Mouse (Mus musculus) ES-CJ7 (cell line): ENCODE results near the gene Cnot6.

Source experiments
- DNase-seq: peaks from one replicate; pipeline ENCODE4 v3.0.0; 2011; ENCODE audit warnings: low read depth, low spot score

Gene Cnot6

DNA sequence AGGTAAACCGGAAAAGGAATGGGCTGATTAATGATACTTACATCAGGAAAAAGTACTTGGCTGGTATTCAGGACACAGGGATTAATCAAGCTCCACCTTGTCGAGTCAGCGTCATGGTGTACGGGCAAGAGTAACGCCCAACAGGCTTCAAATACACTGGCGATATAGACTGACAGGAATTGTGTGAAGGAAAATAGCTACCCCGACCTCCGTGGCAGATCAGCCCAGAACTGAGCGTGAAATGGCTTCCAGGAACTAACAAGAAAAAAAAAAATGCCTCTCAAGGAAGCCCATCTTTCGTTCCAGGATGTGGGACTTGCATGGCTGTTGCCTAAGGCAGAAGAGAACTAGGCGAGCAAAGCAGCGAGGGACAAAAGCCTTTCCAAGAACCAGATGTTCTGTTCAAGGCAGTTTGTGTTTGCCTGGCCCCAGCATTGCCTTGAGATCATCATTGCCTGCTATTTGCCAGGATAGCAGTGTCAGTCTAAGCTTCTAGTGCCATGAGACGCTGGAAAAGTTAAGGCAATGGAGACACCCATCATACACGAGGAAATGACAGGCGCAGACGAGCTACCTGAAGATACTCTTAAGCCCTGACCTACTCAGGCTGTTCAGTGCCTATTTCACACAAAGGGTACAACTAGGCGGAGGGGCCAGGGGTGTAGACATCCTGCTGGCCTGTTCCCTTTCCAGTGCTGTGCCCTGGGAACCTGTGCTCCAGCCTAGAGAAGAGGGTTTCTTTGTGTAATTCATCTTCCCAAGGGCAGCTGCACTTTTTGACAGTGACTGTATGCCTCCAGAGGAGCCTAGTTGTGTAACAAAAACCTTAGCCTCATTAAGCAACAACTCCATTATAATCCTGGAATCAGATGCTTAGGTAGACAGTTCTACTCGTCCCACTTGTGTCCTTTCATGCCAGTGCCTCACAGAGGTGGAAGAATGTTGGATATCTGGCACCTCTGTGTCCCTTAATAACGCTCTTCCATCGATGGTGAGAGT is 1.1 kb upstream of the Cnot6 start:
- peak; percentile 55 for DNase-seq

DNA sequence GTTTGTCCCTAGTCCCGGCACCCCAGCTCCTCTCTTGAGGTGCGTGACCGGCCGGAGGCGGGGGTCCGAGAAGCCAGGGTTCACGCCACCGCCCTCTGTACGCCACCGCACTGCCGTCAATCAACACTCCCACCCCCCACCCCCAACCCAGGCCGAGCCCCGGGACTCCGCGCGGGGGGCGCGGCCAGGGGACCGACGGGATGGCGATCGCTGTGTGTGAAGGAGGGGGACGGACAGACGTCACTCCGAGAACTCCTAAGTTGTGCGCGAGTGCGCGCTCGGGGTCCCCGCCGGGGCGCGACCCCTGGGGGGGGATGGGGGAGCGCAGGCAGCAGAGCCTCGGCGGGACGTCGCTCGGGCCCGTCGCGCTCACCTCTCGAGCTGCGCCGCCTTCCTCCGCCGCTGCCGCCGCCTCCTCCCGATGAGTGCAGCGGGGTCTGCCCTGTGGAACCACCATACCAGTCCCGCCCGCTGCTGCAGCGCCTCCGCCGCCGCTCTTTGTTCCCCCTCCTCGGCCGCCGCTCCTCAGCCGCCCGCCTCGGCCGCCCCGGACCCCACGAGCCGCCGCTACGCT is 455 bp downstream of the Cnot6 start:
- DNase-seq = peak; percentile 80

DNA sequence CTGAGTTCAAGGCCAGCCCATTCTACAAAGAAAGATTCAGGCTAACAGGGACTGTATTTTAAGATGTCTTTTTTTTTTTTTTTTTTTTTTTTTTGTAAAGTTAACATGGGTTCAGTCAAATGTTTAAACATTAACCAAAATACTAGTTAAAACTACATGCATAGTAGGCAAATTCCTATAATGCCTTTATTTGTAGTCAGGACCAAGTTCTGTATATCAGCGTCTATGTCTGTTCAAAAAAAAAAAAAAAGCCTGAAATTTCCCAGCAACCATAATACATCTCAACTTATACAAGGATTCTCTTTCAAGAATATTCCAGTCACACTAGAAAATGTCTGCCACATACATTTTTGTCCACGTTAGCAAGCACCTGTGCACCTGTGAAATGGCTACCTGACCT is 1.9 kb downstream of the Cnot6 start:
- no peak for DNase-seq

DNA sequence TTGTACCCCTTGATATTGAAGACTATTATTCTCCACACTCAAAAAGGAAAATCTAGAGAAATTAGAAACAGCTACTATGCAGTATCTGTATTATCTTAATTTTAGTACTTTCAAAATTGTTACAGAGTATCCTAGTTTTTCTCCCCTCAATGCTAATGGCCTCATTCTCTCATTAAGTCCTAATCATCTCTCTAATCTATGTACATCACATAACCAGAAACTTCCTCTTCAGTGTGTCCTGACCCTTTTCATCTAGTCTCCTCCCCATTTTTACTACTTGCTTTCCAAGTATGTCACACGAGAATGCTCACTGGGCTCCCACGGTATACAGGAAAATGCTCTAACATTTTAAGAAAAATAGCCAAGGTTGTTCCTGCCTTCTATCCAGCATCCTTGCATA is 4.7 kb downstream of the Cnot6 start:
- no peak for DNase-seq

DNA sequence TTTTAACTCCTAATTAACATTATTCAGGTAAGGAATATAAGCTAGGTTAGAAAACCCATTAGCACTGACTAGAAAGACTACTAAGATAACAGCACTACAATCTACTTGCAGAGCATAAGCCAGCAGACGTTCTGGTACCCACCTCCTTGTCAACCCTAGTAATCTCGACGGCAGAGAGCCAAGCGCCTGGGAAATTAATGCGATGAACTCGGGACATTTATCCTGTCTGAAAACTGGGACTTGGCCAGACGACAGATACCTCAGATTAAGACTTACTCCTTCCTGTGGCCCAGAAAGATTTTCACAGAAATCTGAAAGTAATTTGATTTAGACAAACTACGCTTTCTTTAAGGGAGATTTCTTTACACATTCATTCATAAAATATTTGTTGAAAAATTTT is 7.7 kb downstream of the Cnot6 start:
- no peak for DNase-seq

DNA sequence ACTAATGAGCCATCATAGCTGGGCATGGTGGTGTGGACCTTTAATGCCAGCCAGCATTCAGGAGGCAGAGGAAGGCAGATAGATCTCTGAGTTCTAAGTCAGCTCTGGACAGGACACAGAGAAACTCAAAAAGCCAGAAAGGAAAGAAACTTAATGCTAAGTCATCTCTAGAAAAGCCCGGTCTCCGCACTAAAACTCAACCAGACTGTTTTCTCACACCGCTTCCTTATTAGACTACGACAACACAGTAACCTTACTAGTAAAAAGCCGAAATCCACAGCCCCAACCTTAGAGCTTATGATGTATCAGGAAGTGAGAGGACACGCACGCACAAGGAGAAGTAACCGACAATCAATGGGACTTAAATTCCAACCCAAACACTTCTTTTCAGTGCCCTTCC is 10.5 kb downstream of the Cnot6 start:
- no peak for DNase-seq

DNA sequence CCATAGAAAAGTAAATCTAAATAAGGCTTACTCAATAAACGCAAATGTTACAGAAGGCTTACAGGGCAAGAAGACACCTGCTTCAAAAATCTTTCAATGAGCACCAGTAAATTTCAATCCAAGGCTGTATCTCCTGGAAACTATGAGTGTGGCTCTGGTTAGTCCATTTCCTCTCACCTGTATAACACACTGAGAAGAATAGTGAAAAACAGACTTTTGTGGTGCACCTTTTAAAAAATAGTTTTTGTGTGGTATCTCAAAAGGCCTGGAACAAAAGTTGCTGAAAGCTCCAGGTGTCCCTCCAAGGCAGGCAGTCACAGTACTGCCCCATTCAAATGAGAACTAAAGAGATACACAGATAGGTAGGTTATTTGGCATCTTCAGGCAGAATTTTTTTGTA is 13.4 kb downstream of the Cnot6 start:
- DNase-seq = no peak

DNA sequence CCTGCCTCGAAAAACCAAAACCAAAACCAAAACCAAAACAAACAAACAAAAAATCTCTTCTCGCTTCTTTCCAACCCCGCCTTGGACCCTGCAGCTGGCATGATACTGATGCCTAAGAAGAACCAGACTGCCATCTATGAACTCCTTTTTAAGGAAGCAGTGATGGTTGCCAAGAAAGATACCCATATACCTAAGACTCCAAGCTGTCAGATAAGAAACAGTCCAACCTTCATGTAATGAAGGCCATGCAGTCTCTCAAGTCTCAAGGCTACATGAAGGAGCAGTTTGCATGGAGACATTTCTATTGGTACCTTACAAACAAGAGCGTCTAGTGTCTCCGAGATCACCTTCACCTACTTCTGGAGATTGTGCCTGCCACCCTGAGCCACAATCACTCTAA is 14.7 kb downstream of the Cnot6 start:
- no peak for DNase-seq

DNA sequence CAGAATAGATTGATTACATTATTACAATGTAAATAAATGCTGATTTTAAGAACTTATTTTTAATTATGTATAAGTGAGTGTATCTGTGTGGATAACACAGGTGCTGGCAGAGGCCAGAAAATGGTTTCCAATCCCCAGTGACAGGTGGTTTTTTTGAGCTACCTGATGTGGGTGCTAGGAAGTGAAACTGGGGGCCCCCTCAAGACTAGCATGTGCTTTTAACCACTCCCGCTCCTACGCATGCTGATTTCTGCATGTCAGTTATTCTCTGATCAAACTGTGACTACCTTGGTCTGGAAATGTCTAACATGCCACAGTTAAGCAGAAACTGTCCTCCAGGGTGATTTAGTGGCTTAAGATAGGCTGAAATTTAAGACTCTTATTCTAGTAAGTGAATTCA is 16.1 kb downstream of the Cnot6 start:
- DNase-seq = no peak

DNA sequence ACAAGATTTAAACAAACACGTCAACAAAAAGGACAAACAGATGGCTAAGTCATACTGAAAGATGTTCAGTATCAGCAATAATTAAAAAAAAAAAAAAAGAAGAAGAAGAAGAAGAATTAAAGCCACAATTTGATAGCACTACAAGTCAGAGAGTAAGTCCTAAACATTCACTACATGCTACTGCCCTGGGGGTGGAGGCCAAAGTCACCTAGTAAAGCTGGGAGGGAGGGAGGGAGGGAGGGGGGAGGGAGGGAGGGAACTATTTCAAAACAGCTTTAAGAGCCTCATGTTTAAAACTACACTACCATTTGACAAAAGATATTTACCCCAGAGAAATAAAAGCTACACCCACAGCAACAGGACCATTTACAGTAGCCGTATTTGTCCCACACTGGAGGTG is 16.8 kb downstream of the Cnot6 start:
- no peak for DNase-seq

DNA sequence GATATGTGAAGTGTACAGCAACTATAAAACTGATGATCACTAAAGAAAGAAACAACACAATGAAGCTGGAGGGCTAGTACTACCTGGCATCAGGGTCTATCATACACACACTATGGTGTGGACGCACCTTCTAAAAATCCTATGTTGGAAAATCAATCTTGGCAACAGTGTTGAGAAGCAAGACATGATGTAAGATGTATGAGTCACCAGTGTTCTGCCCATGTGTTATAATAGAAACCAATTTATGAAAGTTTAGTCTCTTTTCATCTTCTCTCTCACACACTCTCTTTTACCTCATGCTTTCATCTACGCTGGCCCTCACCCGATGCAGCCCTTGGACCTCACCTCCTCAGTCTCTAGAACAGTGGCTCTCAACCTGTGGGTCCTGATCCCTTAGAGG is 17.5 kb downstream of the Cnot6 start:
- DNase-seq = no peak

DNA sequence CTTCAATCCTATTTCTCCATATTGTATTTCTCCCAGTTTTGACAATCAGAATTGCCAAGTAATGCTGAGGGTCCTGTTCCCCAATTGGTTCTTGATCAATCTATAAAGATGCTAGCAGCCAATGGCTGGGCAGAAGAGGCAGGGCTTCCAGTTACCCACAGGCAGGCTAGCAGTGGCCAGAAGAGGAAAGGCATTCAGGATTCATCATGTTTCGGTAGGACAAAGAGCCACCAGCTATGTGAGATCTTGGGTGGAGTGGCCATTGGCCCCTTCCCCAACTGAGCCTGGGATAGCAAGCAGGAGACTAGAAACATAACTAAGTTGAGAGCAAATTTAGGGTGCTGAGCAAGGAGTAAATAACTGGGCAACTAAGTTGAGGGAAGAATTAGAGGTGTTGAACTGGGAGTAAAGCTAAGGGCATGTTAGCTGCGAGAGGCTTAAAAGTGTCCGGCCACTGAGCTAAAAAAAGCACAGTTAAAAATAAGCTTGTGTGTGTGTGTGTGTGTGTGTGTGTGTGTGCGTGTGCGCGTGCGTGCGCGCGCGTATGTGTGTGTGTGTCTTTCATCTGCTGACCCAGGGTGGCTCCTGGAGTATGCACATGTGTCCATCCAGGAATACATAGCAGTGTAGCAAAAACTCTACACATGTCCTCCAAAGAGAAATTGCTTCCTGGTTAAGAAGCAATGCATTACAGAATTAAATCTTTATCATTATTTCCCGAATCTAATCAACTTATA is 28.1 kb downstream of the Cnot6 start:
- no peak for DNase-seq

DNA sequence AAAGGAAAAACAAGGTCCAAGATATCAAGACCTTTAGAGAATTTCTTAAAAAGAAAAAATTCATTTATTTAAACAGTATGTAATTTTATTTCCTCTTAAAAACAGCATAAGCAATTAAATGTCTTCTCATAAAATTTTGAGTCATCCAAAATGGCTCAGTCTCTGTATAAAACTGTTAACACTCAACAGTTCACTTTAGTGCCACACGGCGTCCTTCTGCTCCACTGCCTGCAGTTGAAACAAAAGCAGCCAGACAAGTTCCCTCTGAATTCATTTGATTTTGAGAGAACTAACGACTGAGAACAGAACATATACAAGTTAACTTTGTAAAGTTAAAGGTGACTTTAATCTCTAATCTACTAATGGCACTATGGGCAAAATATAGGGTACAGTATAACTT is 39.1 kb downstream of the Cnot6 start:
- no peak for DNase-seq

DNA sequence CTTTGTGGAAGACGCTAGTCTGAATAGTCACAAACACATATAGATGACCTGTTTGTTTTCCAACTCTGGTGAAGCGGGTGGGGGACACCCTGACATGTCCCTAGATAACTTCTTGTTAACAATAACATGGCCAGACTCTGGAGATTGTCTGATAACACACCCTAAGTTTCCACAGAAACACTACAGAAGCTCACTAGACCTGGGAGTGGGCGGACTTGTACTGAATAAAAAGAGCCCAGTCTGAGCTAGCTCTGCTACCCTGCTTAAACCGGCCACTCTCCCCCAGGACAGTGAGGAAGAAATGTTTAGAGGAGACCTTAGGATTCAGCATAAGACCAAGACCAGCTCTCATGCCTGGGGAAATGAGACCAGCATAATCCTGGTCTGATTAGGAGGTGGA is 47.1 kb downstream of the Cnot6 start:
- DNase-seq = no peak

DNA sequence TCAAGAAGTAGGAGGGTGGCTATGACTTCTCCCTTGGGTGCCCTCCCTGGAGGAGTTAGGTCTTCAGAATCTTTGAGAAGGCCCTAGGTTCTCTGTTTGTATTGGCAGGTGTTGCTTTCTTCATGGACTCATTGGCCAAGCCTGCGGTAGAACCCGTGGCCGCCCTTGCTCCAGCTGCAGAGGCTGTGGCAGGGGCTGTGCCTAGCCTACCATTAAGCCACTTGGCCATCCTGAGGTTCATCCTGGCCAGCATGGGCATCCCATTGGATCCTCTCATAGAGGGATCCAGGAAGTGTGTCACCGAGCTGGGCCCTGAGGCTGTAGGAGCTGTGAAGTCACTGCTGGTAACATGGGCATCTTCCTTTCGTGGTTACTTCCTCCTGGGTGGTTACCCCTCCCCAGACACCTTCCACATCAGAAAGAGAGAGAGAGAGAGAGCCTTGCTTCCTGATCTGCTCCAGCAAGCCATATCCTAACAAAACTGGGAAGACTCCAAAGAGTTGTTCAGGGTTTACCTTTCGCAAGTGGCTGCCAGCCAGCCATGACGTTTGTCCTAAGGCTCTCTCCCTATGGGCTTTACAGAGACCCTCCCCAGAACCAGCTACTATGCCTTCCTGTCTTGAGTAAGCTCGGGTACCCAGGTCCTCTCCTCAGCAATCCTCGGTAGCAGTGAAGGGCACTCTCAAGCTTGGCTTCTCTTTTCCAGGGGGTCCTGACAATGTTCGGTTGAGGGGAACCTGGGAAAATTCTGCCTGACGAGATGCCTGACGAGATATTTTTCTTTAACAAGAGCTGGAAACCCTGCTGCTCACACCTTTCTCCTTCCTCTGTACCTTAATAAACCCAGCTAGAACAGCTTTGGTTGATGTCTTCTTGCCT is 48.0 kb downstream of the Cnot6 start:
- no peak for DNase-seq

DNA sequence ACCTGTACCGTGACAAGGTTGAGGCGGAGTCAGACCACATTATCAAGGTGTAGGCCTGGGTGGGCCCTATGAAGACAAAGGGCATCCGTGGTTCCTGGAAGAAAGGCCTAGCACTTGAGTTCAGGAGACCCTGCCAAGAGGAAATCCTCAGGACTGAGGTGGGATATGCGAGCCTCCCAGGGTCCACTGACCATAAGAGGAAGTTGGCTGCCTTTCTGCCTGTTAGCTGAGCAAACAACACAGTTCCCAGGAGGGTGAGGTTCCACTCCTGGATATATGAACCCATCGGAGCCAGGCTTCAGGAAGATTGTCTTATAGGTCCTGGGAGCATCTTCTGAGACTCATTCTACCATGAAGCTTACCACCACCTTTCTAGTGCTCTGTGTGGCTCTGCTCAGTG is 49.2 kb downstream of the Cnot6 start, which contains the start of gene Scgb3a1:
Gene Scgb3a1 (plus strand): TSS at position 301 of the 400 bp plus-strand sequence.
- DNase-seq = no peak

DNA sequence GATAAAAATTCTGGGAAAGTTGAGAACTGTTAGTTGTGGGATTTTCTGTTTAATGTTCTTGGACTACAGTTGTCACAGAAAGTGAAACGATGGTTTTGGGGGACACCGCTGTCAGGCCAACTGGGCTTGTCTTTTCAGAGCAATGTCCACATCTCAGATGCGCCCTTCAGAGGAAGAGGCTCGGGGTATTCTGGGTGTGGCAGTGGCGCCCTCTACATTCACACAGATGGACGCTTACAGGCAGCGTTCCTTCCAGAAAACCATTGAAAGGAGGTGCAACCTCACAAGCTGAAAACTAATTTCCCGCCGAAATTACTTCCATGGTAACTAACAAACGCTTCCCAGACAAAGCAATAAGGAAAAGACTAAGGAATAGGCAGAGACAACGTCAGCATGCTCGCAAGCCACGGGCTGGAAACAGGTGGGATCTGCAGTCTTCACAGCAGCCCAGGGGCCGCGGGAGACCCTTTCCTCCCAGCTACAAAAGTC is 50.2 kb downstream of the Cnot6 start:
- no peak for DNase-seq

DNA sequence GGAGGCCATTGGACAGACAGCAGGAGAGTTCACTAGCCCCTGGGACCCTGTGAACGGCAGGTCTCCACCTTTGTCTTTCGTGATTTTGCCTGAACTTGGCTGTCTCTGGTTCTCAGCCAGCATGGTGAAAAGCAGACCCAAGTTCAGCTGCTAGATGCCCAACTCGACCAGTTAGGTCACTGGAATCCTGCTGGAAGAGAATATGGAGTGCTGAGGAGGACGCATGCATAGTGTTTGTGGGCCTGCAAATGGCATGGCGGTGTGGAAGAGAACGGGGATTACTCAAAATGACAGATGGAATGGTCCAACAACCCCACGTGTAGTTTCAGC is 53.1 kb downstream of the Cnot6 start:
- no peak for DNase-seq

DNA sequence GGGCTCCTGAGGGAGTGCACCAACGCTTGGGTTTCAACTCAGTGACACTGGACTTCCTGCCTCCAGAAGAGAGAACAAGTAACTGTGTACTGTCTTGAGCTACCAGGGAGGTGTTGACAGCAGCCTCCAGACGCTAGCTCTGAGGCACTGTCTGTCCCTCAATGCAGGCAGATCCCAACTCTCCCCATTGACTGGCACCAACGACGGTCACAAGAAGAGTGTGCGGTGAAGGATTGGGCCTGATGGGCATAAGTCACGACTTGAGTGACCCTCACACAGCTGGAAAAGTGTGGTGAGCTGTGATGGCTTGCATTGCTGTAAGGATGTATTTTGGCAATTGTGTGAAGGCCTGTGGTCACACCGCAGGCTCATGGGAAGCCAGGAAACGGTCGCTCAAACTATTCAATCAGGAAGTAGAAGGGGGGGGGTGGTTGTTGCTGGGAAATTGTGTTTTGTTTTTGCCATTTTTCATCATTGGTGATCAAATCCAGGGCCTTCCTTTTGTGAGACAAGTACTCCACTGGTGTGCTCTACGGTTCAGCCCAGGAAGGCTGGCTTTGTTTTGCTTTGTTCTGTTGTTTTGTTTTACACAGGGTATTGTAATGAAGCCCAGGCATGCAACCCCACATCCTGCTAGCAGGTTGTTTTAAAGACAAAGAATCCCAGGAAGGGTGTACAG is 53.6 kb downstream of the Cnot6 start:
- DNase-seq = peak; percentile 89

DNA sequence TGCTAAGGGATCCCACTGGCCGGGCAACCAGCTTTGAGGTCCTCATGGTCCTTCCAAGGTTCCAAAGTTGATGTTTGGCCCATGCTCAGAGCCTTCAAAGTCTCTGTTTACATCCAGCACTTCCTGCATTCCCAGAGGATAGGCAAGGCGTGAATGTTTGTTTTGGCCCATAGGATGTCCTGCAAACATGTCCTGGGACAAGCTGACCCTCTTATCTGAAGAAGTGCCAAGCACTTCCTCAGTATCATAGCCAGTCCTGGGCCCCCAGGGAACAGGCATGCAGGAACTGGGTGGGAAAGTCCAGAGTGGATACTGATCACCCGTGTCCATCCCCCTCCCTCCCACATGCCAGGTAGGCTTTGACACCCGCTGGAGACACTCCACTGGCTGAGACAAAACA is 54.5 kb downstream of the Cnot6 start:
- DNase-seq = no peak

DNA sequence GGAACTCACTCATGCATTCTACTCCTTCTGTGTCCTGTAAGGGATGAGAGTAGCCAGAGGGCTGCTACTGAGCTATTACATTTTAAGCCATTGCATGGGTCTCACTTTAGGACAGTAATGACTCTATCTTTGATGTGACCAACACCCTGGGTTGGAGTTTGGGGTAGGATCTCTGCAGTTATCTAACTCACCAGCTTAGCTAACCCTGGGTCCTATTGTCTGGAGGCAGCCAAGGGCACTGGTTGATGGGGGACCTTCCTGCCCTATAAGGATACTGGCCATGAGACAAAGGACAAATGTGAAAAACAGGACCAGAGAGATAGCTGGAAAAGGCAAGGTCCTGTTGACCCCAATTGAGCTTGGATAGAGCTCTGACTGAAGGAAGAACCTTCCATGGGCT is 57.0 kb downstream of the Cnot6 start:
- no peak for DNase-seq
